Mouse (Mus musculus) C2C12 (cell line): ENCODE measurements around the gene Slc50a1. TPM values are rescaled to one million over a fixed set of nuclear protein-coding genes. Genes with fewer than 3 reads are reported as not detected.
A peak's percentile ranks its signal among the peaks of the same experiment; 100 is the strongest.

Experiments
- H3K27me3 ChIP-seq: one replicate; pipeline ENCODE4 v1.6.1; 2011; ENCODE audit not compliant: control insufficient read depth, insufficient read depth, insufficient read length
- H3K36me3 ChIP-seq: one replicate; pipeline ENCODE4 v1.6.1; 2011; ENCODE audit not compliant: control insufficient read depth, insufficient read depth
- H3K4me3 ChIP-seq: one replicate; pipeline ENCODE4 v1.5.1; 2011; ENCODE audit warnings: mild to moderate bottlenecking, control low read depth; ENCODE audit not compliant: poor library complexity, insufficient read depth, severe bottlenecking
- H3K79me2 ChIP-seq: one replicate; pipeline ENCODE4 v1.6.1; 2011; ENCODE audit not compliant: control insufficient read depth, insufficient read depth
- H3K79me3 ChIP-seq: one replicate; pipeline ENCODE4 v1.6.1; 2011; ENCODE audit warnings: low read depth, control low read depth
- H3ac ChIP-seq: one replicate; pipeline ENCODE3; 2011; ENCODE audit warnings: low read depth; ENCODE audit not compliant: control insufficient read depth, insufficient read length
- CEBPB ChIP-seq: IDR thresholded peaks from one replicate; pipeline ENCODE4 v1.6.1; 2011; ENCODE audit warnings: low read depth, mild to moderate bottlenecking, control low read depth, moderate library complexity
- CTCF ChIP-seq: IDR thresholded peaks from one replicate; pipeline ENCODE4 v1.5.1; 2011; ENCODE audit not compliant: control insufficient read depth, insufficient read depth, insufficient read length
- FOSL1 ChIP-seq: IDR thresholded peaks from one replicate; pipeline ENCODE4 v1.8.0; 2011; ENCODE audit warnings: mild to moderate bottlenecking, low read length; ENCODE audit not compliant: poor library complexity, insufficient read depth, severe bottlenecking
- MAX ChIP-seq: IDR thresholded peaks from one replicate; pipeline ENCODE4 v1.6.1; 2011; ENCODE audit warnings: mild to moderate bottlenecking, control low read depth
- MYOD1 ChIP-seq: IDR thresholded peaks from one replicate; pipeline ENCODE4 v1.6.1; 2011; ENCODE audit warnings: low read depth; ENCODE audit not compliant: control insufficient read depth, insufficient read length
- MYOG ChIP-seq: IDR thresholded peaks from one replicate; pipeline ENCODE4 v1.6.1; 2011; ENCODE audit not compliant: control insufficient read depth, insufficient read length; ENCODE audit errors: extremely low read depth
- USF1 ChIP-seq: IDR thresholded peaks from one replicate; pipeline ENCODE4 v1.6.1; 2011; ENCODE audit warnings: low read depth, mild to moderate bottlenecking, control low read depth, moderate library complexity
- microRNA-seq: library from miRNA; unstranded; fragments of <30 nt; microRNA quantifications from one replicate; pipeline ENCODE4, GENCODE M21; 2019; ENCODE audit warnings: borderline microRNAs expressed
- polyA plus RNA-seq: library from polyadenylated mRNA; unstranded; fragments of >200 nt; fragmentation: generic; extraction: Trizol; gene quantifications from one replicate; pipeline ENCODE4 v1.2.1, GENCODE M21; 2012; ENCODE audit warnings: missing spikeins

The Slc50a1 gene
- polyA plus RNA-seq, 1 experiment: 48.7 TPM

- Histone ChIP-seq H3K79me3 (no peaks in the 10 kb centered on the region), H3ac (no peak overlapping the region), H3K36me3 (no peaks in the 10 kb centered on the region), H3K4me3 (no peak overlapping the region), H3K79me2 (no peaks in the 10 kb centered on the region), H3K27me3 (no peaks in the 10 kb centered on the region)
- TF ChIP-seq USF1 (no peak), MYOD1 (no peak), FOSL1 (no peak), MYOG (no peak), CEBPB (no peak), CTCF (no peak), MAX (no peak)
These were observed 44.5 kb downstream of the Slc50a1 start for GRCm38 (mm10) chr3:89225918-89226317.

GRCm38 (mm10) chr3:89225321-89225815 lies 45.0 kb downstream of the Slc50a1 start:
- H3ac ChIP-seq: no peak overlapping the region
- TF ChIP-seq MYOD1 (no peak), CEBPB (no peak), FOSL1 (no peak), CTCF (no peak), MYOG (no peak), USF1 (no peak), MAX (no peak)
- no peaks in the 10 kb centered on the region for H3K27me3 ChIP-seq
- H3K79me2 ChIP-seq: no peaks in the 10 kb centered on the region
- H3K79me3 ChIP-seq: no peaks in the 10 kb centered on the region
- H3K36me3 ChIP-seq: no peaks in the 10 kb centered on the region
- H3K4me3 ChIP-seq: no peak overlapping the region

GRCm38 (mm10) chr3:89224796-89225195 lies 45.6 kb downstream of the Slc50a1 start:
- no peaks in the 10 kb centered on the region for H3K27me3 ChIP-seq
- H3K79me3 ChIP-seq: no peaks in the 10 kb centered on the region
- no peaks in the 10 kb centered on the region for H3K36me3 ChIP-seq
- H3K79me2 ChIP-seq: no peaks in the 10 kb centered on the region
- H3ac ChIP-seq: no peak overlapping the region
- no peak overlapping the region for H3K4me3 ChIP-seq
- TF ChIP-seq MYOD1 (no peak), CEBPB (no peak), MAX (no peak), MYOG (no peak), USF1 (no peak), CTCF (no peak)

- no peak overlapping the region for H3K4me3 ChIP-seq
- H3K79me3 ChIP-seq: no peaks in the 10 kb centered on the region
- TF ChIP-seq FOSL1 (no peak), MYOD1 (no peak), CTCF (no peak), USF1 (no peak), CEBPB (no peak), MYOG (no peak), MAX (no peak)
- no peaks in the 10 kb centered on the region for H3K79me2 ChIP-seq
- no peaks in the 10 kb centered on the region for H3K36me3 ChIP-seq
- H3K27me3 ChIP-seq: no peaks in the 10 kb centered on the region
- H3ac ChIP-seq: no peak overlapping the region
These were observed 49.2 kb downstream of the Slc50a1 start for GRCm38 (mm10) chr3:89221167-89221566.

GRCm38 (mm10) chr3:89219546-89219945 lies 50.8 kb downstream of the Slc50a1 start:
- Histone ChIP-seq H3ac (no peak overlapping the region), H3K4me3 (no peak overlapping the region), H3K36me3 (no peaks in the 10 kb centered on the region), H3K79me3 (no peaks in the 10 kb centered on the region), H3K27me3 (no peaks in the 10 kb centered on the region), H3K79me2 (no peaks in the 10 kb centered on the region)
- no peak for TF ChIP-seq USF1
- TF ChIP-seq CEBPB: no peak
- TF ChIP-seq MYOD1: no peak
- no peak for TF ChIP-seq MYOG
- TF ChIP-seq CTCF: no peak
- no peak for TF ChIP-seq FOSL1

GRCm38 (mm10) chr3:89218271-89218670 lies 52.1 kb downstream of the Slc50a1 start:
- no peaks in the 10 kb centered on the region for H3K36me3 ChIP-seq

More at GRCm38 (mm10) chr3:89218271-89218670, 52.1 kb downstream of the Slc50a1 start:
- Histone ChIP-seq H3K79me2 (peaks cover 5% of the 10 kb centered on the region), H3K27me3 (no peaks in the 10 kb centered on the region), H3K79me3 (peaks cover 3% of the 10 kb centered on the region), H3K4me3 (no peak overlapping the region), H3ac (no peak overlapping the region)
- TF ChIP-seq CEBPB: no peak
- no peak for TF ChIP-seq MAX
- no peak for TF ChIP-seq FOSL1
- no peak for TF ChIP-seq MYOG
- no peak for TF ChIP-seq USF1
- TF ChIP-seq CTCF: no peak
- TF ChIP-seq MYOD1: no peak

Small RNAs within 50 kb of the gene (microRNA-seq; reads per million reads assigned to microRNA genes)
- 31.7 reads per million, percentile 66 among the genes with 10 or more reads in this experiment for gene Mir92b

Other genes starting within 250 kb of the Slc50a1 start
- 25.0 TPM for gene Rusc1, start 177.3 kb downstream of the Slc50a1 start, polyA plus RNA-seq
- gene Gm43738, start 169.5 kb downstream of the Slc50a1 start, polyA plus RNA-seq: 0.02 TPM
- 384 TPM for gene Fdps, start 168.6 kb downstream of the Slc50a1 start, polyA plus RNA-seq
- gene Pklr, start 134.4 kb downstream of the Slc50a1 start, polyA plus RNA-seq: not detected
- gene Hcn3, start 110.4 kb downstream of the Slc50a1 start, polyA plus RNA-seq: 0.15 TPM
- gene Clk2, start 105.8 kb downstream of the Slc50a1 start, polyA plus RNA-seq: 14.5 TPM
- gene Scamp3, start 93.1 kb downstream of the Slc50a1 start, polyA plus RNA-seq: 139 TPM
- gene Fam189b, start 87.4 kb downstream of the Slc50a1 start, polyA plus RNA-seq: 27.4 TPM
- gene Gba, start 67.6 kb downstream of the Slc50a1 start, polyA plus RNA-seq: 40.6 TPM
- gene Thbs3, start 55.4 kb downstream of the Slc50a1 start, polyA plus RNA-seq: 9.1 TPM
- 248 TPM for gene Mtx1, start 43.5 kb downstream of the Slc50a1 start, polyA plus RNA-seq
- gene Muc1, start 41.5 kb downstream of the Slc50a1 start, polyA plus RNA-seq: 0.20 TPM
- gene Krtcap2, start 24.6 kb downstream of the Slc50a1 start, polyA plus RNA-seq: 299 TPM
- gene Trim46, start 24.3 kb downstream of the Slc50a1 start, polyA plus RNA-seq: 11.0 TPM
- 228 TPM for gene Dpm3, start 11.2 kb downstream of the Slc50a1 start, polyA plus RNA-seq
- 13.9 TPM for gene Efna1, start 10.6 kb upstream of the Slc50a1 start, polyA plus RNA-seq
- gene Efna3, start 52.4 kb upstream of the Slc50a1 start, polyA plus RNA-seq: 2.9 TPM
- gene Efna4, start 67.5 kb upstream of the Slc50a1 start, polyA plus RNA-seq: 13.3 TPM
- 60.2 TPM for gene Adam15, start 79.4 kb upstream of the Slc50a1 start, polyA plus RNA-seq
- gene Dcst2, start 91.4 kb upstream of the Slc50a1 start, polyA plus RNA-seq: 0.01 TPM
- gene Dcst1, start 94.7 kb upstream of the Slc50a1 start, polyA plus RNA-seq: 0.20 TPM
- gene Zbtb7b, start 124.2 kb upstream of the Slc50a1 start, polyA plus RNA-seq: 29.5 TPM
- gene Lenep, start 132.2 kb upstream of the Slc50a1 start, polyA plus RNA-seq: not detected
- 11.0 TPM for gene Flad1, start 141.3 kb upstream of the Slc50a1 start, polyA plus RNA-seq
- gene Cks1b, start 147.8 kb upstream of the Slc50a1 start, polyA plus RNA-seq: 446 TPM
- gene Shc1, start 147.9 kb upstream of the Slc50a1 start, polyA plus RNA-seq: 86.3 TPM
- 53.1 TPM for gene Pygo2, start 159.6 kb upstream of the Slc50a1 start, polyA plus RNA-seq
- 34.6 TPM for gene Pbxip1, start 166.1 kb upstream of the Slc50a1 start, polyA plus RNA-seq
- gene Pmvk, start 184.0 kb upstream of the Slc50a1 start, polyA plus RNA-seq: 36.6 TPM
- 0.01 TPM for gene Kcnn3, start 249.6 kb upstream of the Slc50a1 start, polyA plus RNA-seq